8 mouse cellular contexts compared by ENCODE assay signal in the genomic region with DNA sequence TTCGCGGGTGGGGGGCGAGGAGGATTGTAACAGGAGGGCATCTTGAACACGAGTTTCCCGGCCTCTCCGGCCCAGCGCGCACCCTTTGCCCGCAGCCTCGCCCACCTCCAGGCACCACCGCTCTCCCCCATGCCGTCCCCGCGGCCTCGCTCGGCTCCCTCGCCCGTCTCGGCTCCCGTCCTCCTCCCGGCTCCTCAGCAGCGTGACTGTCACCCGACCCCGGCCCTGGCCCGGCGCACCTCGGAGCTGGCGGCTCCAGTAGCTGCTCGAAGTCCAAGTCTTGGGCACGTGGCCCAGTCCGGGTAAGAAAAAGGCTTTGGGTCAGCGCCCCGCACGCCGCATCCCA. TPM values are rescaled to one million over a fixed set of nuclear protein-coding genes. Genes with fewer than 3 reads are reported as not detected.
DNase-seq lines count a peak whose midpoint lies in the region; ATAC-seq and TF ChIP-seq lines count a peak whose summit lies in the region.

No protein-coding gene starts in this region.

- no peak for TF ChIP-seq CTCF in G1E (IDR thresholded peaks at IDR 0.05; ENCODE audit: low read depth, low read length)

- H3K36me3 ChIP-seq in heart, embryonic 13.5 days: peaks cover 33% of the 10 kb centered on the region
- H3K36me3 ChIP-seq in G1E (replicated peaks): peaks cover 28% of the 10 kb centered on the region

- no peak for DNase-seq in heart, postnatal 36 days
- DNase-seq in G1E (ENCODE audit: low spot score): peak; percentile 56
- DNase-seq in layer of hippocampus, adult 9-10 months (ENCODE audit: low spot score): no peak
- DNase-seq in left cerebral cortex, postnatal 14 days (ENCODE audit: low spot score in 2 of 2): no peak
- DNase-seq in embryo, embryonic 9.5 days (ENCODE audit: extremely low spot score): no peak

- peaks cover 21% of the 10 kb centered on the region for H3K4me1 ChIP-seq in heart, embryonic 13.5 days
- H3K4me1 ChIP-seq in G1E (ENCODE audit: insufficient read depth, low read depth, low read length): peaks cover 15% of the 10 kb centered on the region

- WGBS in heart, embryonic 13.5 days: 0% methylated on average over 35 of the region's 35 CpGs

- H3K4me3 ChIP-seq in heart, embryonic 13.5 days: peak overlapping the region; percentile 80
- H3K4me3 ChIP-seq in G1E (ENCODE audit: low read depth, low read length): peak overlapping the region; percentile 97

- peak overlapping the region; percentile 98 for H3K27ac ChIP-seq in heart, embryonic 13.5 days (replicated peaks)

- H3K4me2 ChIP-seq in heart, embryonic 13.5 days: peak overlapping the region; percentile 85

- ATAC-seq in heart, embryonic 13.5 days (ENCODE audit: extremely low read depth, insufficient number of reproducible peaks, low FRiP score, low TSS enrichment): peak; percentile 66
- ATAC-seq in G1E (ENCODE audit: extremely low read depth, insufficient number of reproducible peaks, low FRiP score, poor library complexity, severe bottlenecking): no peak
- ATAC-seq in hematopoietic stem cell, adult 5-6 weeks (replicated peaks in 1 of 2; ENCODE audit: insufficient read depth in 1 of 2, low FRiP score in 2 of 2, low TSS enrichment in 1 of 2, low read depth in 1 of 2, poor library complexity in 2 of 2, severe bottlenecking in 2 of 2): peak; percentile 39 to 59
- peak; percentile 53 for ATAC-seq in megakaryocyte progenitor cell, adult 5-6 weeks (replicated peaks; ENCODE audit: poor library complexity)

- intact Hi-C loops in heart, postnatal 36 days (cut with DNase I): loop anchor here (2.0 to 5.0 kb wide), 3 partner anchors 49 to 200 kb away; a partner anchor contains a TSS
- intact Hi-C loops in left cerebral cortex, postnatal 14 days (cut with DNase I): no loop called here

- no peaks in the 10 kb centered on the region for H3K27me3 ChIP-seq in heart, embryonic 13.5 days (replicated peaks)
- peaks cover 4% of the 10 kb centered on the region; the same call in 1 of the 2 replicates for H3K27me3 ChIP-seq in G1E (ENCODE audit: insufficient read depth, low read length)

- no peaks in the 10 kb centered on the region for H3K9me3 ChIP-seq in heart, embryonic 13.5 days
- no peaks in the 10 kb centered on the region for H3K9me3 ChIP-seq in G1E (replicated peaks)

- H3K9ac ChIP-seq in heart, embryonic 13.5 days: peak overlapping the region; percentile 96

RNA-seq across cellular contexts. Expression of a gene that starts 0.3 kb away (rescaled TPM):
- 18.3 and 18.5 TPM in 2 replicates for polyA plus RNA-seq in heart, embryonic 13.5 days (2015; fragmentation: Nextera tagmentation; extraction: Ambion mirVana)
- total RNA-seq in heart, postnatal 36 days (2021): 10 to 100 TPM; 11.9 to 14.1 TPM
- total RNA-seq in G1E (2014; fragmentation: Nextera tagmentation): 17.2 and 17.8 TPM in 2 replicates
- 8.0 and 16.0 TPM in 2 replicates for total RNA-seq in G1E (2017)
- polyA plus RNA-seq in G1E (2012): 13.0 and 15.2 TPM in 2 replicates
- total RNA-seq in hematopoietic stem cell, adult 5-6 weeks (2017): 6.6 and 15.8 TPM in 2 replicates
- total RNA-seq in megakaryocyte progenitor cell, adult 5-6 weeks (2015): 11.0 and 21.7 TPM in 2 replicates
- 5.6 and 8.7 TPM in 2 replicates for total RNA-seq in megakaryocyte progenitor cell, adult 5-6 weeks (2017)
- total RNA-seq in left cerebral cortex, postnatal 14 days (2021): 10 to 100 TPM; 21.7 to 26.0 TPM

RNA-seq across cellular contexts. Expression of a gene that starts 8.7 kb away (rescaled TPM):
- 89.2 and 90.2 TPM in 2 replicates for polyA plus RNA-seq in heart, embryonic 13.5 days (2015; fragmentation: Nextera tagmentation; extraction: Ambion mirVana)
- total RNA-seq in heart, postnatal 36 days (2021): 10 to 100 TPM; 43.1 to 47.8 TPM
- 34.9 and 42.7 TPM in 2 replicates for total RNA-seq in G1E (2014; fragmentation: Nextera tagmentation)
- total RNA-seq in G1E (2017): 33.9 and 35.4 TPM in 2 replicates
- 36.3 and 44.1 TPM in 2 replicates for polyA plus RNA-seq in G1E (2012)
- total RNA-seq in hematopoietic stem cell, adult 5-6 weeks (2017): 15.2 and 32.3 TPM in 2 replicates
- total RNA-seq in megakaryocyte progenitor cell, adult 5-6 weeks (2015): 31.2 and 36.4 TPM in 2 replicates
- total RNA-seq in megakaryocyte progenitor cell, adult 5-6 weeks (2017): 13.8 and 33.4 TPM in 2 replicates
- total RNA-seq in left cerebral cortex, postnatal 14 days (2021): 10 to 100 TPM; 40.9 to 49.8 TPM

RNA-seq across cellular contexts. Expression of a gene that starts 28.6 kb away (rescaled TPM):
- not detected in 2 replicates for polyA plus RNA-seq in heart, embryonic 13.5 days (2015; fragmentation: Nextera tagmentation; extraction: Ambion mirVana)
- total RNA-seq in heart, postnatal 36 days (2021): not detected
- not detected in 2 replicates for total RNA-seq in G1E (2014; fragmentation: Nextera tagmentation)
- total RNA-seq in G1E (2017): not detected in 2 replicates
- polyA plus RNA-seq in G1E (2012): not detected in 2 replicates
- total RNA-seq in hematopoietic stem cell, adult 5-6 weeks (2017): not detected in 2 replicates
- total RNA-seq in megakaryocyte progenitor cell, adult 5-6 weeks (2015): not detected in 2 replicates
- total RNA-seq in megakaryocyte progenitor cell, adult 5-6 weeks (2017): not detected in 2 replicates
- total RNA-seq in left cerebral cortex, postnatal 14 days (2021): not detected

RNA-seq across cellular contexts. Expression of a gene that starts 32.9 kb away (rescaled TPM):
- not detected in 2 replicates for polyA plus RNA-seq in heart, embryonic 13.5 days (2015; fragmentation: Nextera tagmentation; extraction: Ambion mirVana)
- not detected for total RNA-seq in heart, postnatal 36 days (2021)
- not detected in 2 replicates for total RNA-seq in G1E (2014; fragmentation: Nextera tagmentation)
- total RNA-seq in G1E (2017): not detected in 2 replicates
- polyA plus RNA-seq in G1E (2012): not detected in 2 replicates
- not detected in 2 replicates for total RNA-seq in hematopoietic stem cell, adult 5-6 weeks (2017)
- total RNA-seq in megakaryocyte progenitor cell, adult 5-6 weeks (2015): not detected in 2 replicates
- not detected in 2 replicates for total RNA-seq in megakaryocyte progenitor cell, adult 5-6 weeks (2017)
- under 1 TPM in 1 of 2 experiments, not detected in 1; 0.89 TPM for total RNA-seq in left cerebral cortex, postnatal 14 days (2021)

RNA-seq across cellular contexts. Expression of a gene that starts 40.1 kb away (rescaled TPM):
- 0.74 TPM in 2 replicates for polyA plus RNA-seq in heart, embryonic 13.5 days (2015; fragmentation: Nextera tagmentation; extraction: Ambion mirVana)
- under 1 TPM; 0.33 to 0.38 TPM for total RNA-seq in heart, postnatal 36 days (2021)
- total RNA-seq in G1E (2014; fragmentation: Nextera tagmentation) (not detected in 2 replicates), G1E (2017) (0.06 and 0.11 TPM in 2 replicates)
- not detected in 2 replicates for polyA plus RNA-seq in G1E (2012)
- not detected in 2 replicates for total RNA-seq in hematopoietic stem cell, adult 5-6 weeks (2017)
- total RNA-seq in megakaryocyte progenitor cell, adult 5-6 weeks (2015): 0.17 TPM in 1 of 2 replicates, not detected in the other
- not detected in 2 replicates for total RNA-seq in megakaryocyte progenitor cell, adult 5-6 weeks (2017)
- under 1 TPM; 0.15 to 0.20 TPM for total RNA-seq in left cerebral cortex, postnatal 14 days (2021)
